Mouse (Mus musculus): ENCODE data around the gene Gm49711.

Gene Gm49711

DNA sequence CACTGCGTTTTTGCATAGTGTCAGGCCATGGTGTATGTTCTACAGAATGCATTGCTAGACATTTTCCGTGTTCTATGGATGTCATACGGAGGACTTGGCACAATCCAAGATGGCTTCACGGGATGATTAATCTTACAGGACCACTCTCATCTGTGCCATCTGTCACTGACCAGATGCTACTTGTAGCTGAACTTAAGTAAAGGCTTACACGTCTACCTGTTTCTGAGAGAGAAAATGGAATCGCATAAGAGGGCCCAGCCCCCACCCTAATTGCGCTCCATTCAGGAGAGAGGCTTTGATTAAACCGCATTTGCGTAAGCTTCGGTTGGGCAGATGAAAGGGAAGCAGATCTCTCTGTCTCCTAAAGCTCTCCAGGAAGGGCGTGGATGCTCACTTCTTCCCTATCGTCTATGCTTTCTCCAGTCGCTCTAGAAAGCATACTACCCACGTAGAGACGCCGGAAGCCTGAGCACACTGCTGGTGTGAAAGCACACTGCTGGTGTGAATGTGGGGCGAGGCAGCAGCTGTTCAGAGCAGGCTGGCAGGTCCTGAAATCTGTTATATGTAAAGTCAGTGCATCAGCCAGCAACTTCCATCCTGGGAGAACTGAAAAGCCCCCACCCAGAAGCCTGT lies 62.9 kb downstream of the Gm49711 start:
- no peak for DNase-seq (ENCODE audit: low spot score)

- no peak for DNase-seq (ENCODE audit: low spot score)
Observed at GRCm38 (mm10) chr16:92127226-92127625, 69.1 kb downstream of the Gm49711 start.

DNA sequence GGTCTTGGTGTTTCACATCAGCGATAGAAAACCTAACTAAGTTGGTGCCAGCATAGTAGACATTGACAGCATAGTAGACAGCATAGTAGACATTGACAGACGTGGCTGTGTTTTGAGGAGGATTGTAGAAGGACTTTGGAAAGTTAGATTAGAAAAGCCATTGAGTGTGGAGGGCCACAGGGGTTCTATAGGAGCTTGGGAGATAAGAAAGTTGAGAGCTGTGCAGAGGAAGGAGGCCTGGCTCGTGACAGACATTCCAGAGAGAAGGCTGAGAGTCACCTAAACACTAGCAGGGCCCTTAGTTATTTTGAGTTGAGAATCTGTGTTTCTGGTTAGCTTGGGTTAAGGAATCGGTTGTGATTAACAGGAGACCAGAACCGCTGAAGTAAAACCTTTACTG lies 69.5 kb downstream of the Gm49711 start:
- no peak for DNase-seq (ENCODE audit: low spot score)

DNA sequence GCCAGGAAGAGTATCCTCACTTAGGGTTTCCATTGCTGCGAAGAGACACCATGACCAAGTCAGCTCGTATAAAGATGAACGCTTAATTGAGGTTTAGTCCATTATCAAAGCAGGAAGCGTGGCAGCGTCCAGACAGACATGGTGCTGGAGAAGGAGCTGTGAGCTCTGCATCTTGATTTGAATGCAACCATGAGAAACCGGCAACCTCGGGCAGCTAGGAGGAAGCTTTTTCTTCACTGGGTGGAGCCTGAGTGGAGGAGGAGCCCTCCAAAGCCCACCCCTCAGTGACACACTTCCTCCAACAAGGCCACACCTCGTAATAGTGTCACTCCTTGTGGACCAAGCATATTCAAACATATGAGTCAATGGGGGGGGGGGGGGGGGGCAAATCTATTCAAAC lies 71.7 kb downstream of the Gm49711 start:
- DNase-seq (ENCODE audit: low spot score), result no peak

DNA sequence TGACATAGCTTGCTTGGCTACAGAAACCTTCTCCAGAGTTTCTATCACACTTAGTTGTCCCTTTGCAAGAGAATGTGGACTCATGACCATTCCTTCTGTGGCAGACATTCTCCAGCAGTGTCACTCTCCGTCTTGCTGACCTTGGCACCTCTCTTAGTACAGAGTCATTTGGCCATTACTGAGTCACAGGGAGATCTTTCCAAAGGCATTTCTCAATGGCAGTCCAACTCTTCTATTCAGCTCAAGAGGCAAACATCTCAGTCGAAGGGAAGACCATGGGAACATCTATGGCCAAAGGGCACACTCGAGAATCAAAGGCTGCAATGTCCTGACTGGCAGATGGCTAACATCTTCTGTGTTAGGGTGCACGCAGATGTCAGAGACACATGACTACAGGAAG lies 74.4 kb downstream of the Gm49711 start:
- no peak for DNase-seq (ENCODE audit: low spot score)

DNA sequence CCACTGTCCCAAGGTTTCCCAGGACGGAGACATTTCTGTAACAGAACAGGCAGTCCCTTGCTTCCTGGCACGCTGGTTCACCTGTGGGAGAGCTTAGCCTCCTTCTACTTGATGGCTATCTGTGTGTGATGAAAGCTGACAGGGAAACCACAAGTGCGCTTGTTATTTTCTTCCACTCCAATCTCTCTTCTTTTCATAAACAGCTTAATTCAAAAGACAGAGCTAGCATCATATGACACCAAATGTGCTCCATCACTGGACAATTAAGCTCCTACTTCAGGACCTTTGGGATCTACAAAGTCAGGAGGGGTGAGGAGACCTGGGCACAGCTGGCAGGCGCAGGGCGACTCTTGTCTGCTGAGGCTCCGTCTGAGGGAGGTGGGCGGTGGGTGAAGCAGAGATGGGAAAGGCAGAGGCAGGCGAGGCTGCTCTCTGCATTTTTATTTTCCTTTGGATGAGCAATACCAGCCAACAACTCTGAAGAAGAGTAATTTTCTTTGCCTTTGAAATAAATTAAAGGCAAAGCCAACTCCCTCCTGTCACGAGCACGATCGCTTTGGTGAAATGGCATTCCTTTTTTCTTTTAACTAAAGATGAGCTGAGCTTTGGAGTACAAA lies 76.1 kb downstream of the Gm49711 start:
- no peak for DNase-seq (ENCODE audit: low spot score)

GRCm38 (mm10) chr16:92136275-92136674 lies 78.2 kb downstream of the Gm49711 start:
- DNase-seq (ENCODE audit: low spot score), result no peak

DNA sequence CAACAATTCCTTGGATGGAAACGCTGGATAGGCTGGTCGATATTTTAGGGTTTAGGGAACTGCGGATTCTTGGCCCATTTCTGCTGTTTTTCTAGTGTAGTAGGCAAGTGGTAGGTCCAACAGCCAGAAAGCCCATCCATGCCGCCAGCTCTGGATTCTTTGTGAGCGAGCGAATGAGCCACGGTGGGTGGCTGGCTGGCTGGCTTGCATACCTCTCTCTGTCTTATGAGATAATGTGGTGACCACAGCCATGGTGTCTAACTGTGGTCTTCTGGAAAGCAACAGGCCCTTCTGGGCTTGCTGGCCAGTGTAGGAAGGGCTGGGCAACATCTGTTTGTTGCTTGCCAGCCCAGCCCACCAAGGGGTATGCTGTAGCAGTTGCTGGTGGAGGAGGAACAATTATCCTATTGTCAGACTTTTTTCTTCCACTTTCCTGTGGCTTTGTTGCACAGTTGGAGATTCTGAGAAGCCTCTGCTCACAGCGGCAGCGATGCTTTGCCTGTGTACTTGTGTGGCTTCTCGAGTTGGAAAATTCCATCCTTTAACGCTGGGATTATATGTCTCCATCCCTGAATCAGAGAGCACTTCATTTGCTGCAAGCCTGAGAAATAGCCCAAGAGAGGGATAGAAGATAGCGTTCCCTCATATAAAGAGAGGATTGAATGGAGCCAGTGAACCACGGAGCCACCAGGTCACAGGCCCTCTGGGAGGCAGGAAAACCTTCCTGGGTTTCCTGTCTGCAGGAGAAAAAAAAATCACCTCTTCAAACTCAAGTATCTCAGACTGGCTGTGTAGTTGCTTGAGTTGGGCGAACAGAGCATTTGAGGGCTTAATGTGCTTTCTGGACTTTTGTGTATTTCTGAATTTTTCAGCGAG lies 81.5 kb downstream of the Gm49711 start:
- DNase-seq (ENCODE audit: low spot score), result no peak

DNA sequence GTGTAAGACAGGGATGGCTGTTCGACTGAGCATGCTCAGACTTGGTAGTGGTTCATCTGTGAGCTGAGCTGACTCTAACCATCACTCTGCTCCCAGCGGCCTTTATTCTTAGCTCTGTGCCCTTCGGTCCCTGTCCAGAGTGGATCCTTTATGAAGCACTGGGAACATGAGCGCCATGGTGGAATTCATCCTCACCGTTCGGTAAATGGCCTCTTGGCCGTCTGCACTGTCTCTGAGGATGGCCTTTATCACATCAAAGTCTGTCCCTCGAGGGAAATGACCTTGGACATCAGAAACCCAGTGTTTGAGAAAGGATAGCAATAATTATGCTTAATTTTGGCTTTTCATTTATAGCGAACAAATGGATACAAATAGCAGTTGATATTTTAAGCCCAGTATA lies 82.2 kb downstream of the Gm49711 start:
- no peak for DNase-seq (ENCODE audit: low spot score)

GRCm38 (mm10) chr16:92141021-92141420 lies 82.9 kb downstream of the Gm49711 start:
- DNase-seq (ENCODE audit: low spot score), result no peak

DNA sequence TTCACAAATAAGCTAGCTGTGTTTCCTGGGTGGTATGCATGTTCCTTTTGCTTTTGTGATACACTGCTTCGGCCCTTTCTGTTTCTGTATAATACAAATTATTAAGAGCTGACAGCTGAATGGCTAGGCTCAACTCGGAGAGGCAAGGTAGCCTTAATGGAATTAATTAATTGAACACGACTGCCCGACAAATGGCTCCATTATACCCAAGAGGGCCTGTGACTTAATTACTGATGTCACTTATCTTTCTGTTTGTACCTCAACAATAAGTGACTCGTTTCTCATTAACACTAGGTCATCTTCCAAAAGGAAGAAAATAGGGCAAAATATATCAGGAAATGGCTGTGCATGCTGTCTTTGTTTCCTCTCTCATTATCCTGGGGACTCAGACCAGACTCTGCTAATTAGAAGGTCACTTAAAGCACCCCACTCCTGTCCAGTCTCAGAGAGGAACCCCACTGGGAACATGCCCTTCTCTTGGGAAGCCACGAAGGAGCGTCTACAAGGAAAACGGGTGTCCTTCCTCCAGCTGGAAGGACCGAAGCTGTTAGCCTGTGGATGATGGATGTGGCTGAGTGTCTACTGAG lies 84.4 kb downstream of the Gm49711 start:
- no peak for DNase-seq (ENCODE audit: low spot score)

GRCm38 (mm10) chr16:92147631-92148366 lies 89.7 kb downstream of the Gm49711 start:
- no peak for DNase-seq (ENCODE audit: low spot score)

- DNase-seq (ENCODE audit: low spot score), result no peak
Observed at GRCm38 (mm10) chr16:92148367-92148728, 90.2 kb downstream of the Gm49711 start.

GRCm38 (mm10) chr16:92150975-92151374 lies 92.9 kb downstream of the Gm49711 start:
- no peak for DNase-seq (ENCODE audit: low spot score)

DNA sequence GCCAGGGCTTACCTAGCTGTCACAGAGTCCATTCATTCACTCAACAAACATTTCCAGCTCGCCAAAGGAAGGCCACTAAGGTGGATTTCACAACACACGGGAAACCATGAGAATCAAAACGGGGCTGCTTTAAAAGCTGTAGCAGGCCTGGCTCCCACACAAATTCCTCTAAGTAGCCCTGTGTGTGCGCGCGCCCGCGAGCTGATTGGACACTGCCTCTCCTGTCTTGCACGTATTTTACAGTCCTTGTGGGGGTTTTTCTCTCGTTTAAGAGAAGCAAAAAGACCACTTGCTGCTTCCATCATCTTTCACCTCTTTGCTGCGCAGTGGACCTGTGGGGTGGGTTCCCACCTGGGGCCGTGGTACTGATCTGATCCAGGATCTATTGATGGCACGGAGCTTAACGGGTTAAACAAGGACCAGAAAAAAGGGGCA lies 99.9 kb downstream of the Gm49711 start:
- DNase-seq (ENCODE audit: low spot score), result no peak

GRCm38 (mm10) chr16:92158461-92159091 lies 100.5 kb downstream of the Gm49711 start:
- peak; percentile 1 for DNase-seq (ENCODE audit: low spot score)

GRCm38 (mm10) chr16:92159114-92159513 lies 101.0 kb downstream of the Gm49711 start:
- no peak for DNase-seq (ENCODE audit: low spot score)

GRCm38 (mm10) chr16:92162289-92162688 lies 104.2 kb downstream of the Gm49711 start:
- DNase-seq (ENCODE audit: low spot score), result no peak

GRCm38 (mm10) chr16:92163545-92163944 lies 105.4 kb downstream of the Gm49711 start:
- no peak for DNase-seq (ENCODE audit: low spot score)

- no peak for DNase-seq (ENCODE audit: low spot score)
Observed at GRCm38 (mm10) chr16:92176052-92176451, 117.9 kb downstream of the Gm49711 start.

DNA sequence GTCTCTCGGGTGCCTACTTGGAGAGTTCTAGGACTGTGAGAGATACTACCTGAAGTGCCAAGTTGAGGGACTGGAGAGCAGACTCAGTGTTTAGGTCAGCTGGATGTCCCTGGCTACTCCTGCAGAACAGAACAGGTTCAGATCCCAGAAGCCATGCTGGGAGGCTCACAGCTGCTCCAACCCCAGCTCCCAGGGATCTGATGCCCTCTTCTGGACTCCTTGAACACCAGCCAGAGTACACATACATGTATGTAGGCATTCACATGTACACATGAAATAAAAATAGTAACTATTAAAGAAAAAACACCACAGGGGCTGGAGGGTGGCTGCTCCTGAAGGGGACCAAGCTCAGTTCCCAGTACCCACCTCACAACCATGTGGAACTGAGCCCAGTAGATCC lies 119.6 kb downstream of the Gm49711 start:
- DNase-seq (ENCODE audit: low spot score), result no peak

GRCm38 (mm10) chr16:92179306-92179705 lies 121.2 kb downstream of the Gm49711 start:
- no peak for DNase-seq (ENCODE audit: low spot score)

Measured in T-cell, adult 2 months (primary cell).